Comparison of ENCODE assay signal across 8 mouse cellular contexts in genomic region chr1:191183163-191184065, GRCm38 (mm10). TPM values are rescaled to one million over a fixed set of nuclear protein-coding genes. Genes with fewer than 3 reads are reported as not detected.
DNase-seq lines count a peak whose midpoint lies in the region; ATAC-seq and TF ChIP-seq lines count a peak whose summit lies in the region.

No protein-coding gene starts in this region.

- TF ChIP-seq CTCF in forebrain, postnatal 0 days (IDR thresholded peaks at IDR 0.05; ENCODE audit: low read depth): no peak
- TF ChIP-seq CTCF in layer of hippocampus, adult 2 months (conservative IDR thresholded peaks at IDR 0.05): no peak
- no peak for TF ChIP-seq CTCF in lung, adult 2 months (IDR thresholded peaks at IDR 0.05; ENCODE audit: insufficient read depth, low read length)

- peak; percentile 100 for TF ChIP-seq POLR2A in lung, adult 2 months (IDR thresholded peaks at IDR 0.05; ENCODE audit: borderline replicate concordance, extremely low read depth, low read depth, low read length)

- peak overlapping the region; percentile 96 for H3K4me2 ChIP-seq in forebrain, postnatal 0 days (ENCODE audit: low read depth)
- peak overlapping the region; percentile 99 for H3K4me2 ChIP-seq in neural tube, embryonic 15.5 days

- peak overlapping the region; percentile 33; the same call in 1 of the 2 replicates for H3K9ac ChIP-seq in forebrain, postnatal 0 days
- H3K9ac ChIP-seq in neural tube, embryonic 15.5 days (replicated peaks): peak overlapping the region; percentile 47

- ATAC-seq in forebrain, postnatal 0 days: peak; percentile 88
- ATAC-seq in neural tube, embryonic 15.5 days (ENCODE audit: low FRiP score): peak; percentile 81

- WGBS in forebrain, postnatal 0 days: under 1% methylated on average over 67 of the region's 67 CpGs
- under 1% methylated on average over 67 of the region's 67 CpGs for WGBS in lung, adult 2 months
- under 1% methylated on average over 67 of the region's 67 CpGs for WGBS in neural tube, embryonic 15.5 days

- H3K27ac ChIP-seq in forebrain, postnatal 0 days (ENCODE audit: low read depth, low read length): no peak overlapping the region
- peak overlapping the region; percentile 51; the same call in 1 of the 2 replicates for H3K27ac ChIP-seq in layer of hippocampus, adult 2 months
- H3K27ac ChIP-seq in neural tube, embryonic 15.5 days (replicated peaks): peak overlapping the region; percentile 56; the same call in 1 of the 2 replicates

- no peaks in the 10 kb centered on the region for H3K9me3 ChIP-seq in forebrain, postnatal 0 days (ENCODE audit: low read length)
- no peaks in the 10 kb centered on the region for H3K9me3 ChIP-seq in neural tube, embryonic 15.5 days (replicated peaks)

- no peaks in the 10 kb centered on the region for H3K36me3 ChIP-seq in forebrain, postnatal 0 days (ENCODE audit: insufficient read depth)
- no peaks in the 10 kb centered on the region for H3K36me3 ChIP-seq in neural tube, embryonic 15.5 days

- H3K27me3 ChIP-seq in forebrain, postnatal 0 days (ENCODE audit: insufficient read depth, low read length): peaks cover 86% of the 10 kb centered on the region
- peaks cover 91% of the 10 kb centered on the region for H3K27me3 ChIP-seq in neural tube, embryonic 15.5 days (replicated peaks)

- peaks cover 20% of the 10 kb centered on the region for H3K4me1 ChIP-seq in forebrain, postnatal 0 days (ENCODE audit: insufficient read depth)
- peaks cover 12% of the 10 kb centered on the region for H3K4me1 ChIP-seq in lung, adult 2 months (ENCODE audit: control insufficient read depth, insufficient read depth, low read length)
- peaks cover 56% of the 10 kb centered on the region for H3K4me1 ChIP-seq in neural tube, embryonic 15.5 days

- intact Hi-C loops in heart, postnatal 36 days (cut with DNase I): loop anchor here (1.0 to 10.0 kb wide), 4 partner anchors 41 to 391 kb away; partner anchors contain the start of genes Dtl, Flvcr1 and Ints7

- H3K4me3 ChIP-seq in forebrain, postnatal 0 days (ENCODE audit: low read depth, low read length): peak overlapping the region; percentile 49
- H3K4me3 ChIP-seq in layer of hippocampus, adult 2 months: peak overlapping the region; percentile 71
- H3K4me3 ChIP-seq in lung, adult 2 months (replicated peaks; ENCODE audit: extremely low read depth, low read depth, low read length): peak overlapping the region; percentile 75
- H3K4me3 ChIP-seq in neural tube, embryonic 15.5 days (replicated peaks): peak overlapping the region; percentile 45

- peak; percentile 98 for DNase-seq in MN1 (ENCODE audit: low spot score)
- DNase-seq in cerebellum, adult 8-10 months: peak; percentile 86
- peak; percentile 82 for DNase-seq in forebrain, postnatal 0 days
- peak; percentile 99 to 100 for DNase-seq in heart, postnatal 36 days
- DNase-seq in layer of hippocampus, adult 2 months (ENCODE audit: low spot score in 2 of 2): peak; percentile 71 to 78
- peak; percentile 99 for DNase-seq in lung, adult 2 months
- peak; percentile 96 for DNase-seq in testis, postnatal 10 days (ENCODE audit: low spot score)

RNA-seq across cellular contexts. Expression of gene Fam71a, which starts 18.8 kb away (rescaled TPM):
- not detected in 2 replicates for total RNA-seq in forebrain, postnatal 0 days (2014; rRNA removed)
- not detected in 2 replicates for polyA plus RNA-seq in forebrain, postnatal 0 days (2015; fragmentation: Nextera tagmentation; extraction: Ambion mirVana)
- total RNA-seq in heart, postnatal 36 days (2021): not detected
- not detected for total RNA-seq in layer of hippocampus, adult 2 months (2021)
- polyA plus RNA-seq in lung, adult 2 months (2012; rRNA removed): not detected in 2 replicates
- not detected in 2 replicates for polyA plus RNA-seq in neural tube, embryonic 15.5 days (2015; fragmentation: Nextera tagmentation; extraction: Ambion mirVana)

RNA-seq across cellular contexts. Expression of gene Atf3, which starts 34.4 kb away (rescaled TPM):
- 0.62 and 1.5 TPM in 2 replicates for total RNA-seq in forebrain, postnatal 0 days (2014; rRNA removed)
- 1.1 and 1.4 TPM in 2 replicates for polyA plus RNA-seq in forebrain, postnatal 0 days (2015; fragmentation: Nextera tagmentation; extraction: Ambion mirVana)
- total RNA-seq in heart, postnatal 36 days (2021): 10 to 100 TPM in 1 of 2 experiments, 1 to 10 TPM in 1; 5.0 to 17.9 TPM
- under 1 TPM; 0.52 to 0.67 TPM for total RNA-seq in layer of hippocampus, adult 2 months (2021)
- polyA plus RNA-seq in lung, adult 2 months (2012; rRNA removed): 4.8 and 8.6 TPM in 2 replicates
- polyA plus RNA-seq in neural tube, embryonic 15.5 days (2015; fragmentation: Nextera tagmentation; extraction: Ambion mirVana): 1.8 and 1.9 TPM in 2 replicates
